Mouse (Mus musculus): ENCODE data around the gene Dyrk1a. TPM values are rescaled to one million over a fixed set of nuclear protein-coding genes. Genes with fewer than 3 reads are reported as not detected.

The Dyrk1a gene
- polyA plus RNA-seq, 1 experiment: 25.5 TPM

- DNase-seq: peak; percentile 40
- no peak overlapping the region for H3K4me3 ChIP-seq (ENCODE audit: insufficient read depth, low read depth, low read length)
- H3K27me3 ChIP-seq (replicated peaks; ENCODE audit: control insufficient read depth, insufficient read depth, low read length): no peaks in the 10 kb centered on the region
- no peak for TF ChIP-seq CTCF (conservative IDR thresholded peaks at IDR 0.05; ENCODE audit: insufficient read depth, insufficient read length, low read depth, low read length)
- TF ChIP-seq POLR2A (IDR thresholded peaks at IDR 0.05; ENCODE audit: low read depth, low read length): no peak
- no peaks in the 10 kb centered on the region for H3K36me3 ChIP-seq (ENCODE audit: control insufficient read depth, insufficient read depth, low read length)
- peaks cover 46% of the 10 kb centered on the region for H3K4me1 ChIP-seq (ENCODE audit: control insufficient read depth, insufficient read depth, low read length)
- H3K27ac ChIP-seq (ENCODE audit: insufficient read depth, low read depth, low read length): 0 out of 2 replicates have a peak overlapping the region, but pooled peaks have one; percentile 44
- WGBS: 55% methylated on average over 1 of the region's 1 CpGs
These were observed 20.4 kb downstream of the Dyrk1a start for GRCm38 (mm10) chr16:94590214-94590613.

- no peak for DNase-seq
- Histone ChIP-seq H3K27me3 (replicated peaks; ENCODE audit: control insufficient read depth, insufficient read depth, low read length) (no peaks in the 10 kb centered on the region), H3K4me3 (ENCODE audit: insufficient read depth, low read depth, low read length) (no peak overlapping the region), H3K27ac (ENCODE audit: insufficient read depth, low read depth, low read length) (no peak overlapping the region), H3K4me1 (ENCODE audit: control insufficient read depth, insufficient read depth, low read length) (peaks cover 45% of the 10 kb centered on the region), H3K36me3 (ENCODE audit: control insufficient read depth, insufficient read depth, low read length) (no peaks in the 10 kb centered on the region)
- TF ChIP-seq CTCF (conservative IDR thresholded peaks at IDR 0.05; ENCODE audit: insufficient read depth, insufficient read length, low read depth, low read length) (no peak), POLR2A (IDR thresholded peaks at IDR 0.05; ENCODE audit: low read depth, low read length) (no peak)
- WGBS: 66% methylated on average over 8 of the region's 8 CpGs
These were observed 21.2 kb downstream of the Dyrk1a start for GRCm38 (mm10) chr16:94590977-94591376.

- no peak overlapping the region for H3K27ac ChIP-seq (ENCODE audit: insufficient read depth, low read depth, low read length)
- H3K27me3 ChIP-seq (replicated peaks; ENCODE audit: control insufficient read depth, insufficient read depth, low read length): no peaks in the 10 kb centered on the region
- no peak for DNase-seq
- no peaks in the 10 kb centered on the region for H3K36me3 ChIP-seq (ENCODE audit: control insufficient read depth, insufficient read depth, low read length)
- 45% methylated on average over 3 of the region's 3 CpGs for WGBS
- H3K4me3 ChIP-seq (ENCODE audit: insufficient read depth, low read depth, low read length): no peak overlapping the region
- TF ChIP-seq CTCF (conservative IDR thresholded peaks at IDR 0.05; ENCODE audit: insufficient read depth, insufficient read length, low read depth, low read length): no peak
- no peak for TF ChIP-seq POLR2A (IDR thresholded peaks at IDR 0.05; ENCODE audit: low read depth, low read length)
- H3K4me1 ChIP-seq (ENCODE audit: control insufficient read depth, insufficient read depth, low read length): peaks cover 40% of the 10 kb centered on the region
These were observed 21.7 kb downstream of the Dyrk1a start for GRCm38 (mm10) chr16:94591536-94591935.

- Histone ChIP-seq H3K27me3 (replicated peaks; ENCODE audit: control insufficient read depth, insufficient read depth, low read length) (no peaks in the 10 kb centered on the region), H3K4me1 (ENCODE audit: control insufficient read depth, insufficient read depth, low read length) (peaks cover 27% of the 10 kb centered on the region), H3K4me3 (ENCODE audit: insufficient read depth, low read depth, low read length) (no peak overlapping the region), H3K27ac (ENCODE audit: insufficient read depth, low read depth, low read length) (no peak overlapping the region), H3K36me3 (ENCODE audit: control insufficient read depth, insufficient read depth, low read length) (no peaks in the 10 kb centered on the region)
- WGBS: 66% methylated on average over 2 of the region's 2 CpGs
- no peak for TF ChIP-seq CTCF (conservative IDR thresholded peaks at IDR 0.05; ENCODE audit: insufficient read depth, insufficient read length, low read depth, low read length)
- TF ChIP-seq POLR2A (IDR thresholded peaks at IDR 0.05; ENCODE audit: low read depth, low read length): no peak
- DNase-seq: no peak
These were observed 26.8 kb downstream of the Dyrk1a start for GRCm38 (mm10) chr16:94596633-94597032.

- no peaks in the 10 kb centered on the region for H3K36me3 ChIP-seq (ENCODE audit: control insufficient read depth, insufficient read depth, low read length)
- H3K4me3 ChIP-seq (ENCODE audit: insufficient read depth, low read depth, low read length): no peak overlapping the region
- DNase-seq: no peak
- peaks cover 32% of the 10 kb centered on the region for H3K4me1 ChIP-seq (ENCODE audit: control insufficient read depth, insufficient read depth, low read length)
- no peaks in the 10 kb centered on the region for H3K27me3 ChIP-seq (replicated peaks; ENCODE audit: control insufficient read depth, insufficient read depth, low read length)
- WGBS: 40% methylated on average over 1 of the region's 1 CpGs
- H3K27ac ChIP-seq (ENCODE audit: insufficient read depth, low read depth, low read length): no peak overlapping the region
- no peak for TF ChIP-seq POLR2A (IDR thresholded peaks at IDR 0.05; ENCODE audit: low read depth, low read length)
- no peak for TF ChIP-seq CTCF (conservative IDR thresholded peaks at IDR 0.05; ENCODE audit: insufficient read depth, insufficient read length, low read depth, low read length)
These were observed 27.8 kb downstream of the Dyrk1a start for GRCm38 (mm10) chr16:94597640-94598039.

- WGBS: 22% methylated on average over 6 of the region's 6 CpGs
These were observed 30.3 kb downstream of the Dyrk1a start for GRCm38 (mm10) chr16:94599977-94600724.

GRCm38 (mm10) chr16:94601089-94601488 lies 31.3 kb downstream of the Dyrk1a start:
- TF ChIP-seq POLR2A (IDR thresholded peaks at IDR 0.05; ENCODE audit: low read depth, low read length): no peak
- TF ChIP-seq CTCF (conservative IDR thresholded peaks at IDR 0.05; ENCODE audit: insufficient read depth, insufficient read length, low read depth, low read length): no peak
- H3K27me3 ChIP-seq (replicated peaks; ENCODE audit: control insufficient read depth, insufficient read depth, low read length): no peaks in the 10 kb centered on the region
- H3K4me3 ChIP-seq (ENCODE audit: insufficient read depth, low read depth, low read length): no peak overlapping the region
- 48% methylated on average over 5 of the region's 5 CpGs for WGBS
- H3K4me1 ChIP-seq (ENCODE audit: control insufficient read depth, insufficient read depth, low read length): peaks cover 34% of the 10 kb centered on the region
- H3K36me3 ChIP-seq (ENCODE audit: control insufficient read depth, insufficient read depth, low read length): no peaks in the 10 kb centered on the region
- no peak for DNase-seq
- 0 out of 2 replicates have a peak overlapping the region, but pooled peaks have one; percentile 2 for H3K27ac ChIP-seq (ENCODE audit: insufficient read depth, low read depth, low read length)

More at GRCm38 (mm10) chr16:94599977-94600724, 30.3 kb downstream of the Dyrk1a start:
- H3K36me3 ChIP-seq (ENCODE audit: control insufficient read depth, insufficient read depth, low read length): no peaks in the 10 kb centered on the region
- no peak for DNase-seq
- no peak overlapping the region for H3K27ac ChIP-seq (ENCODE audit: insufficient read depth, low read depth, low read length)
- TF ChIP-seq POLR2A (IDR thresholded peaks at IDR 0.05; ENCODE audit: low read depth, low read length): no peak
- TF ChIP-seq CTCF (conservative IDR thresholded peaks at IDR 0.05; ENCODE audit: insufficient read depth, insufficient read length, low read depth, low read length): no peak
- peaks cover 34% of the 10 kb centered on the region for H3K4me1 ChIP-seq (ENCODE audit: control insufficient read depth, insufficient read depth, low read length)
- no peaks in the 10 kb centered on the region for H3K27me3 ChIP-seq (replicated peaks; ENCODE audit: control insufficient read depth, insufficient read depth, low read length)
- H3K4me3 ChIP-seq (ENCODE audit: insufficient read depth, low read depth, low read length): no peak overlapping the region

Data from kidney, adult 2 months (tissue).